Comparison of ENCODE assay signal across 9 mouse cellular contexts in the genomic region with DNA sequence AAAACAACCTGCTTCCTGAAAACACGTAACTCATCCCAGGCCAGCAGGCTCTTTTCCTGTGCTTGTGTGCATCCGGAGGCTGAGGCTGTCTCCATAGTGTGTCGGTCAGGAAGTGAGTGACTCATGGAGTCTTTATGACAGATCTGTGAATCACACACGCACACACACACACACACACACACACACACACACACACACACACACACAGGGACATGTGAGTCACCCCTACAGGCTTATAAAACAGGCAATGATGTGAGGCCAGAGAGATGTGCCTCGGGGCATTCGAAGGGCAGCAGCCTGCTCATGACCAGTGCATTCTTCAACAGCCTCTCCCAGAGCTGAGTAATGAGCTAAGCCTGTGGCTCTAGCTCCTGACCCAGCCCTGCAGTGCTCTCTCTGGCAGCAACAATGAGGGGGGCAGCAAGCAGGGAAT.
A peak's percentile ranks its signal among the peaks of the same experiment; 100 is the strongest.
DNase-seq lines count a peak whose midpoint lies in the region; ATAC-seq lines count a peak whose summit lies in the region.
"Had no signal": no experiment of that assay in that cellular context is flagged by ENCODE, and none has a peak within 500 bp of the region (broad histone marks: within the 10 kb centered on the region; RNA-seq: fewer than 3 reads in every experiment).

No protein-coding gene starts in this region.

- no peaks in the 10 kb centered on the region for H3K36me3 ChIP-seq in heart, embryonic 15.5 days
- no peaks in the 10 kb centered on the region for H3K36me3 ChIP-seq in stomach, embryonic 15.5 days

- no peaks in the 10 kb centered on the region for H3K27me3 ChIP-seq in heart, embryonic 15.5 days
- no peaks in the 10 kb centered on the region for H3K27me3 ChIP-seq in stomach, embryonic 15.5 days (replicated peaks)
- H3K27me3 ChIP-seq: CH12.LX had no signal

- H3K9me3 ChIP-seq in heart, embryonic 15.5 days (replicated peaks) = no peaks in the 10 kb centered on the region
- no peaks in the 10 kb centered on the region for H3K9me3 ChIP-seq in stomach, embryonic 15.5 days

- DNase-seq in frontal cortex, postnatal 14 days (ENCODE audit: low spot score in 2 of 2) = no peak
- peak; percentile 84 for DNase-seq in adrenal gland, postnatal 14 days
- DNase-seq in kidney, postnatal 4 days = peak; percentile 40 to 61
- DNase-seq in cerebellum, postnatal 25 days = no peak
- DNase-seq in ovary, postnatal 36 days (ENCODE audit: low spot score) = no peak

- no peak overlapping the region for H3K4me2 ChIP-seq in heart, embryonic 15.5 days
- no peak overlapping the region for H3K4me2 ChIP-seq in stomach, embryonic 15.5 days

- H3K4me3 ChIP-seq in heart, embryonic 15.5 days = no peak overlapping the region
- H3K4me3 ChIP-seq in stomach, embryonic 15.5 days (replicated peaks) = no peak overlapping the region

- H3K9ac ChIP-seq in heart, embryonic 15.5 days = no peak overlapping the region
- H3K9ac ChIP-seq in stomach, embryonic 15.5 days = no peak overlapping the region

- WGBS in heart, embryonic 15.5 days = 46% methylated on average over 6 of the region's 6 CpGs
- 35% methylated on average over 6 of the region's 6 CpGs for WGBS in stomach, embryonic 15.5 days

- peak; percentile 90 for ATAC-seq in frontal cortex, adult (ENCODE audit: low TSS enrichment)
- ATAC-seq in heart, embryonic 15.5 days (replicated peaks; ENCODE audit: insufficient number of reproducible peaks, insufficient read depth, low FRiP score, low read depth) = peak; percentile 78
- peak; percentile 80 for ATAC-seq in stomach, embryonic 15.5 days (ENCODE audit: insufficient read depth, low FRiP score, low read depth)

- peaks cover 5% of the 10 kb centered on the region; the same call in 1 of the 2 replicates for H3K4me1 ChIP-seq in heart, embryonic 15.5 days (replicated peaks)
- H3K4me1 ChIP-seq in stomach, embryonic 15.5 days = no peaks in the 10 kb centered on the region

- H3K27ac ChIP-seq in heart, embryonic 15.5 days = peak overlapping the region; percentile 67
- no peak overlapping the region for H3K27ac ChIP-seq in stomach, embryonic 15.5 days

Comparison
In these comparisons a context has a peak if more than half of its experiments do, and no peak if none do; other contexts are left out.
1. DNase-seq: peak in adrenal gland, postnatal 14 days (single experiment) and kidney, postnatal 4 days (2 of 2); none in frontal cortex, postnatal 14 days (0 of 2), cerebellum, postnatal 25 days (0 of 2) and ovary, postnatal 36 days (single experiment).
2. Peak in every context shown above with its lines, with median percentiles within 50 percentile points of each other: ATAC-seq.